Mouse (Mus musculus) CH12.LX (cell line): ENCODE data around the gene Suclg2. TPM values are rescaled to one million over a fixed set of nuclear protein-coding genes. Genes with fewer than 3 reads are reported as not detected.
A peak's percentile ranks its signal among the peaks of the same experiment; 100 is the strongest.

Source experiments
- DNase-seq: peaks from one replicate; pipeline ENCODE4 v3.0.0-alpha.2; 2013; ENCODE audit errors: extremely low read depth
- H3K27ac ChIP-seq: 2 replicates; pipeline ENCODE4 v1.5.1; 2012; ENCODE audit warnings: low read depth, mild to moderate bottlenecking, control low read depth, moderate library complexity; ENCODE audit not compliant: insufficient read depth
- H3K27me3 ChIP-seq: replicated peaks from 2 replicates; pipeline ENCODE3; 2012; ENCODE audit warnings: inconsistent platforms
- H3K36me3 ChIP-seq, 2 experiments: replicated peaks in 1 of 2; 2 replicates each; pipeline versions ENCODE3 to v1.6.1; 2012; ENCODE audit warnings: inconsistent platforms in 1 of 2, low read length in 1 of 2, mild to moderate bottlenecking in 1 of 2, mixed read lengths in 1 of 2, moderate library complexity in 1 of 2; ENCODE audit not compliant: control insufficient read depth in 1 of 2, insufficient read depth in 1 of 2
- H3K4me1 ChIP-seq, 2 experiments: 2 replicates each; pipeline ENCODE4 v1.6.1; 2012; ENCODE audit warnings: inconsistent platforms in 1 of 2, moderate library complexity in 1 of 2; ENCODE audit not compliant: insufficient read depth in 2 of 2, control insufficient read depth in 1 of 2
- H3K4me2 ChIP-seq: 2 replicates; pipeline ENCODE4 v1.6.1; 2012; ENCODE audit warnings: low read depth, mild to moderate bottlenecking, control low read depth; ENCODE audit not compliant: poor library complexity, insufficient read depth, severe bottlenecking
- H3K4me3 ChIP-seq, 3 experiments: fragments of 150-350 bp in 1 of 3; sonication (generic) in 1 of 3; replicated peaks in 1 of 3; 2 replicates each; pipeline versions ENCODE3 to v1.5.1; 2011 to 2012; ENCODE audit warnings: low read depth in 2 of 3, low read length in 2 of 3, mild to moderate bottlenecking in 2 of 3, moderate library complexity in 2 of 3, control low read depth in 1 of 3, improper control_type of control experiment in 1 of 3, inconsistent platforms in 1 of 3, mixed read lengths in 1 of 3; ENCODE audit not compliant: poor library complexity in 1 of 3
- H3K79me2 ChIP-seq: replicated peaks from 2 replicates; pipeline ENCODE4 v1.6.1; 2012; ENCODE audit warnings: mild to moderate bottlenecking, moderate library complexity; ENCODE audit not compliant: control insufficient read depth, poor library complexity, insufficient read depth, severe bottlenecking; ENCODE audit errors: extremely low read depth
- H3K9ac ChIP-seq: 2 replicates; pipeline ENCODE4 v1.6.1; 2012; ENCODE audit warnings: low read depth, mild to moderate bottlenecking, control low read depth, moderate library complexity; ENCODE audit not compliant: insufficient read depth
- H3K9me3 ChIP-seq: replicated peaks from 2 replicates; pipeline ENCODE3; 2012; ENCODE audit warnings: low read length, inconsistent platforms, mixed read lengths
- BHLHE40 ChIP-seq: IDR thresholded peaks from 2 replicates; pipeline ENCODE4 v1.6.1; 2011; ENCODE audit warnings: mild to moderate bottlenecking, low read depth, low read length, improper control_type of control experiment
- CHD2 ChIP-seq: IDR thresholded peaks from 2 replicates; pipeline ENCODE4 v1.6.1; 2011; ENCODE audit warnings: low read length, improper control_type of control experiment
- CTCF ChIP-seq, 2 experiments: IDR thresholded peaks in 1 of 2; conservative IDR thresholded peaks in 1 of 2; 2 replicates each; pipeline ENCODE4 v1.5.1; 2011 to 2012; ENCODE audit warnings: low read depth in 2 of 2, low read length in 2 of 2, improper control_type of control experiment in 1 of 2, inconsistent platforms in 1 of 2, mild to moderate bottlenecking in 1 of 2, moderate library complexity in 1 of 2
- E2F4 ChIP-seq: IDR thresholded peaks from 2 replicates; pipeline ENCODE4 v1.6.1; 2011; ENCODE audit warnings: low read depth, low read length, improper control_type of control experiment; ENCODE audit not compliant: insufficient replicate concordance
- ELF1 ChIP-seq: IDR thresholded peaks from 2 replicates; pipeline ENCODE4 v1.6.1; 2014; ENCODE audit warnings: low read depth, mild to moderate bottlenecking, inconsistent platforms, low read length, improper control_type of control experiment
- ETS1 ChIP-seq: conservative IDR thresholded peaks from 2 replicates; pipeline ENCODE4 v1.6.1; 2012; ENCODE audit warnings: low read depth, mild to moderate bottlenecking, inconsistent platforms, low read length, improper control_type of control experiment, moderate library complexity
- HCFC1 ChIP-seq: IDR thresholded peaks from 2 replicates; pipeline ENCODE4 v1.6.1; 2012; ENCODE audit warnings: low read depth, mild to moderate bottlenecking, inconsistent platforms, low read length, improper control_type of control experiment
- IRF4 ChIP-seq: IDR thresholded peaks from 2 replicates; pipeline ENCODE4 v1.6.1; 2014; ENCODE audit warnings: low read depth, mild to moderate bottlenecking, inconsistent platforms, low read length, improper control_type of control experiment
- KAT2A ChIP-seq: IDR thresholded peaks from 2 replicates; pipeline ENCODE4 v1.6.1; 2012; ENCODE audit warnings: low read length, improper control_type of control experiment, inconsistent platforms; ENCODE audit not compliant: insufficient replicate concordance
- MAFK ChIP-seq: IDR thresholded peaks from 2 replicates; pipeline ENCODE4 v1.6.1; 2011; ENCODE audit warnings: low read length, improper control_type of control experiment; ENCODE audit not compliant: insufficient replicate concordance
- MAZ ChIP-seq: IDR thresholded peaks from 2 replicates; pipeline ENCODE4 v1.6.1; 2012; ENCODE audit warnings: low read depth, mild to moderate bottlenecking, inconsistent platforms, low read length, improper control_type of control experiment, moderate library complexity
- MEF2A ChIP-seq: IDR thresholded peaks from 2 replicates; pipeline ENCODE4 v1.6.1; 2014; ENCODE audit warnings: low read depth, mild to moderate bottlenecking, inconsistent platforms, low read length, improper control_type of control experiment, borderline replicate concordance
- MYC ChIP-seq: IDR thresholded peaks from 2 replicates; pipeline ENCODE4 v1.6.1; 2011; ENCODE audit warnings: low read depth, mild to moderate bottlenecking, improper control_type of control experiment, low read length
- PAX5 ChIP-seq: IDR thresholded peaks from 2 replicates; pipeline ENCODE4 v1.6.1; 2012; ENCODE audit warnings: low read length, inconsistent platforms, mixed read lengths
- POLR2A ChIP-seq: IDR thresholded peaks from 2 replicates; pipeline ENCODE4 v1.6.1; 2011; ENCODE audit warnings: low read depth, mild to moderate bottlenecking, improper control_type of control experiment, low read length
- RCOR1 ChIP-seq: conservative IDR thresholded peaks from 2 replicates; pipeline ENCODE4 v1.6.1; 2012; ENCODE audit warnings: low read depth, mild to moderate bottlenecking, inconsistent platforms, low read length, improper control_type of control experiment
- SIN3A ChIP-seq: IDR thresholded peaks from 2 replicates; pipeline ENCODE4 v1.6.1; 2012; ENCODE audit warnings: low read length, improper control_type of control experiment, inconsistent platforms
- TCF12 ChIP-seq: IDR thresholded peaks from 2 replicates; pipeline ENCODE4 v1.6.1; 2014; ENCODE audit warnings: low read depth, mild to moderate bottlenecking, inconsistent platforms, low read length, improper control_type of control experiment
- UBTF ChIP-seq: IDR thresholded peaks from 2 replicates; pipeline ENCODE4 v1.6.1; 2012; ENCODE audit warnings: low read depth, mild to moderate bottlenecking, inconsistent platforms, low read length, improper control_type of control experiment, moderate library complexity
- USF1 ChIP-seq: IDR thresholded peaks from 2 replicates; pipeline ENCODE4 v1.6.1; 2014; ENCODE audit warnings: low read depth, mild to moderate bottlenecking, inconsistent platforms, low read length, improper control_type of control experiment
- USF2 ChIP-seq: conservative IDR thresholded peaks from 2 replicates; pipeline ENCODE4 v1.6.1; 2011; ENCODE audit warnings: low read depth, low read length, improper control_type of control experiment
- ZC3H11A ChIP-seq: IDR thresholded peaks from 2 replicates; pipeline ENCODE4 v1.6.1; 2012; ENCODE audit warnings: low read depth, mild to moderate bottlenecking, inconsistent platforms, low read length, improper control_type of control experiment
- ZKSCAN1 ChIP-seq: IDR thresholded peaks from 2 replicates; pipeline ENCODE4 v1.6.1; 2012; ENCODE audit warnings: low read depth, inconsistent platforms, low read length, improper control_type of control experiment, borderline replicate concordance
- ZNF384 ChIP-seq: IDR thresholded peaks from 2 replicates; pipeline ENCODE4 v1.6.1; 2012; ENCODE audit warnings: low read depth, low read length, improper control_type of control experiment, inconsistent platforms
- dilution Hi-C: fragments of 300-500 bp; cut with MboI; formaldehyde crosslinking; loops from 2 replicates; pipeline ENCODE4 v1.14.3; 2020; ENCODE audit warnings: low sequenced_read_pairs; ENCODE audit not compliant: extremely low pct_unique_long_range_greater_than_20kb, extremely low pct_ligation_motif_present
- in situ Hi-C: fragments of 300-500 bp; cut with MboI; formaldehyde crosslinking; loops from 3 replicates; pipeline ENCODE4 v1.14.3; 2019; ENCODE audit warnings: low sequenced_read_pairs, low pct_ligation_motif_present, low pct_unique_long_range_greater_than_20kb, mixed read lengths
- polyA plus RNA-seq: library from polyadenylated mRNA; unstranded; fragments of >175 nt; gene quantifications from 2 replicates; pipeline ENCODE4 v1.2.1, GENCODE M21; 2012; ENCODE audit warnings: low read depth; ENCODE audit not compliant: insufficient read length
- total RNA-seq, 2 experiments: library from RNA; depleted of rRNA; stranded (reverse); fragments of 300-350 nt in 1 of 2; fragments of >200 nt in 1 of 2; gene quantifications; 2 replicates each; pipeline ENCODE4 v1.2.3; 2012 to 2014

The Suclg2 gene
- total and polyA plus RNA-seq, 3 experiments: 46.5 to 86.2 (median 48.3) TPM

- in situ Hi-C loops (no loop called here), dilution Hi-C loops (no loop called here)
- Histone ChIP-seq H3K4me2 (no peak overlapping the region), H3K4me1 (peaks cover 0 to 11% of the 10 kb centered on the region in 2 experiments; a peak in 2 of 4 replicates), H3K27me3 (no peaks in the 10 kb centered on the region), H3K9me3 (no peaks in the 10 kb centered on the region), H3K27ac (no peak overlapping the region), H3K79me2 (no peaks in the 10 kb centered on the region), H3K36me3 (peaks cover 0 to 58% of the 10 kb centered on the region in 2 experiments), H3K9ac (no peak overlapping the region), H3K4me3 (no peak overlapping the region)
- DNase-seq: no peak
- TF ChIP-seq ZKSCAN1: no peak
- no peak for TF ChIP-seq E2F4
- no peak for TF ChIP-seq MAFK
- no peak for TF ChIP-seq BHLHE40
- TF ChIP-seq POLR2A: no peak
- TF ChIP-seq SIN3A: no peak
These were observed 43.4 kb downstream of the Suclg2 start for GRCm38 (mm10) chr6:95675059-95675705.

DNA sequence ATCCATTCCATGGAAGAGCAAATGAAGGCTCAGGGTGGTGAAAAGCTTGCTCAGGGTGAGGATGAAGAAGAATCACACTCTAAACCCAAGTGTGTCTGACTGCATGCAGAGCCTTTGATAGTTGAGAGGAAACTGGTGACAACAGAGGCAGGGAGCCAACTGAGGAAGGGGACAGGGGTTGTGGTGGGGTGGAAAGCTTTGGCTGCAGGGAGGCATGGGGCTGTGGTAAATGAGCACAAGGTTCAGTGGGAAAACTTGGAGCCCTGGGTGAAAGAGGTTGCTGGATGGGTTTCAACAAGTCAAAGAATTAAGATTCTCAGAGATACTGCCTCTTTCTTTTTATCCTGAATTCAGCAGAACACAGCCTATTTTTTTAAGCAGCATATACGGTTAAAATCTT is 43.9 kb downstream of the Suclg2 start:
- TF ChIP-seq RCOR1: no peak
- peaks cover 0 to 11% of the 10 kb centered on the region in 2 experiments; a peak in 2 of 4 replicates for H3K4me1 ChIP-seq
- no peak overlapping the region for H3K27ac ChIP-seq
- no peak overlapping the region for H3K4me2 ChIP-seq
- dilution Hi-C loops (no loop called here), in situ Hi-C loops (no loop called here)
- DNase-seq: no peak
- H3K9me3 ChIP-seq: no peaks in the 10 kb centered on the region
- H3K4me3 ChIP-seq: no peak overlapping the region
- peaks cover 0 to 53% of the 10 kb centered on the region in 2 experiments for H3K36me3 ChIP-seq
- H3K27me3 ChIP-seq: no peaks in the 10 kb centered on the region
- no peak overlapping the region for H3K9ac ChIP-seq
- H3K79me2 ChIP-seq: no peaks in the 10 kb centered on the region

GRCm38 (mm10) chr6:95669335-95669729 is 49.3 kb downstream of the Suclg2 start:
- peak; percentile 76 for DNase-seq
- in situ Hi-C loops: no loop called here
- no peak overlapping the region for H3K4me3 ChIP-seq
- TF ChIP-seq MAFK (0 out of 2 replicates have a peak, but pooled peaks have one; percentile 5), ZC3H11A (peak; percentile 56), USF1 (no peak), SIN3A (no peak), PAX5 (no peak), TCF12 (no peak), CHD2 (no peak), ZKSCAN1 (no peak), UBTF (no peak), HCFC1 (no peak), ELF1 (no peak), RCOR1 (no peak), ETS1 (no peak), MAZ (no peak), MEF2A (0 out of 2 replicates have a peak, but pooled peaks have one; percentile 10), E2F4 (no peak), MYC (no peak), CTCF (conservative IDR thresholded peaks at IDR 0.05 in 1 of 2, IDR thresholded peaks at IDR 0.05 in 1 of 2; ENCODE audit: low read depth in 2 of 2, low read length in 2 of 2) (peak; percentile 72 to 84), KAT2A (no peak), USF2 (no peak), POLR2A (no peak), BHLHE40 (no peak), ZNF384 (no peak), IRF4 (no peak)

More at GRCm38 (mm10) chr6:95669335-95669729, 49.3 kb downstream of the Suclg2 start:
- Histone ChIP-seq H3K79me2 (no peaks in the 10 kb centered on the region; the same call in 1 of the 2 replicates), H3K27ac (no peak overlapping the region), H3K4me2 (no peak overlapping the region), H3K4me1 (peaks cover 2 to 27% of the 10 kb centered on the region in 2 experiments; a peak in 2 of 4 replicates), H3K27me3 (no peaks in the 10 kb centered on the region), H3K9ac (no peak overlapping the region), H3K36me3 (peaks cover 0 to 44% of the 10 kb centered on the region in 2 experiments), H3K9me3 (no peaks in the 10 kb centered on the region)
- dilution Hi-C loops: no loop called here
